Mouse (Mus musculus): ENCODE measurements around the gene Vps13c. TPM values are rescaled to one million over a fixed set of nuclear protein-coding genes. Genes with fewer than 3 reads are reported as not detected.

The Vps13c gene
- total and polyA plus RNA-seq, 3 experiments, result 10.8 to 25.7 (median 18.4) TPM

DNA sequence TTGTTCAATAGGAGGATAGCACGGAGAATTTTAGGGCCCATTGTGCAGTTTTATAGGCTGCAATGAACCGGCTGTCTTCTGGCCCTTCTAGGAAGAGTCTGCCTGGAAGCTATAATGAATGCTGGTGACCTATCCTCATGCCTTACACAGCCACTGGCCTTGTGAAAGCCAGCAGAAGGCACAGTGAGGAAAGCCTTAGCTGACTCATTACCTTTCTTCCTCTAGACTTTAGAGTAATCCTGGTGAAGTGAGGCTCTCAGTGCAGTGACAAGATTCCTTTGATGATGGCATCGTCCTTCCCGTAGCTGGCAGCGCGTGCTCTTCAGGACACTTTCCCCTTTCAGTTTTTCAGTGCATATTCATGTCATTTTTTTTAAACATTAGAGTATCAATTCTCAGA lies 27.2 kb downstream of the Vps13c start:
- in situ Hi-C loops (cut with MboI; ENCODE audit: low pct_ligation_motif_present, low pct_unique_long_range_greater_than_20kb, low sequenced_read_pairs), result no loop called here
- Histone ChIP-seq H3K4me1 (ENCODE audit: control insufficient read depth in 1 of 2, insufficient read depth in 2 of 2) (peaks cover 14 to 69% of the 10 kb centered on the region in 2 experiments), H3K9me3 (replicated peaks; ENCODE audit: low read length) (no peaks in the 10 kb centered on the region), H3K36me3 (replicated peaks in 1 of 2; ENCODE audit: control insufficient read depth in 1 of 2, insufficient read depth in 1 of 2, low read length in 1 of 2) (peaks cover under 1 to 21% of the 10 kb centered on the region in 2 experiments), H3K4me3 (replicated peaks in 1 of 3; ENCODE audit: low read depth in 2 of 3, low read length in 2 of 3, poor library complexity in 1 of 3) (no peak overlapping the region), H3K27ac (ENCODE audit: insufficient read depth, low read depth) (no peak overlapping the region), H3K9ac (ENCODE audit: insufficient read depth, low read depth) (no peak overlapping the region), H3K79me2 (replicated peaks; ENCODE audit: control insufficient read depth, extremely low read depth, insufficient read depth, poor library complexity, severe bottlenecking) (no peaks in the 10 kb centered on the region), H3K27me3 (replicated peaks) (no peaks in the 10 kb centered on the region), H3K4me2 (ENCODE audit: insufficient read depth, low read depth, poor library complexity, severe bottlenecking) (no peak overlapping the region)
- DNase-seq (ENCODE audit: extremely low read depth), result no peak
- TF ChIP-seq JUND (conservative IDR thresholded peaks at IDR 0.05; ENCODE audit: low read depth, low read length) (no peak), UBTF (IDR thresholded peaks at IDR 0.05; ENCODE audit: low read depth, low read length) (no peak), USF2 (conservative IDR thresholded peaks at IDR 0.05; ENCODE audit: low read depth, low read length) (no peak)
- dilution Hi-C loops (cut with MboI; ENCODE audit: extremely low pct_ligation_motif_present, extremely low pct_unique_long_range_greater_than_20kb, low sequenced_read_pairs), result no loop called here

DNA sequence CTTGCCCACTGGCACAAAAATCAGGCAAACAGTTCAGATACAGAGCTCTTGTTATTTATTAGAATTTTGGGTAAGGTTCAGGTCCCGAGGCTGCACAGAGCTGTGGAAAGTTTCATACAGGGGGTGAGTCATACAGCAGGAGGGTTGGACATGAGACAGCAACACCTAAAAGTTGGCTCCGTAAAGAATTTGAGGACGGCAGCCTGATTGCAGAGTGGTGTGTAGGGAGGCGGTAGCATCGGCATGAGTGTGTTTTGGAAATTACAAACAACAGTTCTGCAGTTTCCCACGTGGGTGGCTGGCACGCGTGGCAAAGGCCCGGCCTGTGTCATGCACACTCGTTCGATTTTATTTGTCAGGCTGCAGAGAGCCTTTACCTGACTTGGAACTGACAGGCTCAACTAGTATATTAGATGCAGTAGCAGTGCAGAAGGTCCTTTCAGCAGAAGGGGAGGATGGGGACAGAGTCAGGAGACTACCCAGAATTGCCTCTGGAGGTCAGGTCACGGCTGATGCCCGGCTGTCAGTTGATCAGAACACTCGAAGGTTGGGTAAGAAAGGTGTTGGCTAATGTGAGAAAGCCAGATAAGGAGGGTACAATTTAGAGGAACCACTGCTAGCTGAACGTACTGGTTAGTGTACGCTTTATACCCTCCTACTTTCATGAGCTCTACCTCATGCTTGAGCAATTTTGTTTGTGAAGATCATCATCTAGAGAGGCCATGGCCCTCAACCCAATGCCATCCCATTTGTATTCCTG lies 29.7 kb downstream of the Vps13c start:
- dilution Hi-C loops (cut with MboI; ENCODE audit: extremely low pct_ligation_motif_present, extremely low pct_unique_long_range_greater_than_20kb, low sequenced_read_pairs), result no loop called here
- in situ Hi-C loops (cut with MboI; ENCODE audit: low pct_ligation_motif_present, low pct_unique_long_range_greater_than_20kb, low sequenced_read_pairs), result no loop called here
- no peak overlapping the region for H3K9ac ChIP-seq (ENCODE audit: insufficient read depth, low read depth)
- H3K27ac ChIP-seq (ENCODE audit: insufficient read depth, low read depth), result no peak overlapping the region
- peaks cover 8 to 31% of the 10 kb centered on the region in 2 experiments for H3K36me3 ChIP-seq (replicated peaks in 1 of 2; ENCODE audit: control insufficient read depth in 1 of 2, insufficient read depth in 1 of 2, low read length in 1 of 2)
- no peaks in the 10 kb centered on the region for H3K79me2 ChIP-seq (replicated peaks; ENCODE audit: control insufficient read depth, extremely low read depth, insufficient read depth, poor library complexity, severe bottlenecking)
- no peak overlapping the region for H3K4me3 ChIP-seq (replicated peaks in 1 of 3; ENCODE audit: low read depth in 2 of 3, low read length in 2 of 3, poor library complexity in 1 of 3)
- H3K4me2 ChIP-seq (ENCODE audit: insufficient read depth, low read depth, poor library complexity, severe bottlenecking), result no peak overlapping the region
- TF ChIP-seq SMC3 (IDR thresholded peaks at IDR 0.05; ENCODE audit: low read depth, low read length) (no peak), ZC3H11A (IDR thresholded peaks at IDR 0.05; ENCODE audit: low read depth, low read length) (no peak), E2F4 (IDR thresholded peaks at IDR 0.05; ENCODE audit: insufficient replicate concordance, low read depth, low read length) (no peak), PAX5 (IDR thresholded peaks at IDR 0.05; ENCODE audit: low read length) (no peak), NRF1 (IDR thresholded peaks at IDR 0.05; ENCODE audit: low read depth, low read length) (no peak), NELFE (IDR thresholded peaks at IDR 0.05; ENCODE audit: low read depth, low read length) (no peak), ELF1 (IDR thresholded peaks at IDR 0.05; ENCODE audit: low read depth, low read length) (no peak), TCF12 (IDR thresholded peaks at IDR 0.05; ENCODE audit: low read depth, low read length) (no peak), RAD21 (IDR thresholded peaks at IDR 0.05; ENCODE audit: low read depth, low read length) (no peak), CTCF (conservative IDR thresholded peaks at IDR 0.05 in 1 of 2, IDR thresholded peaks at IDR 0.05 in 1 of 2; ENCODE audit: low read depth in 2 of 2, low read length in 2 of 2) (no peak), MAX (IDR thresholded peaks at IDR 0.05; ENCODE audit: low read length) (no peak)
- H3K9me3 ChIP-seq (replicated peaks; ENCODE audit: low read length), result no peaks in the 10 kb centered on the region
- no peak for DNase-seq (ENCODE audit: extremely low read depth)
- no peaks in the 10 kb centered on the region for H3K27me3 ChIP-seq (replicated peaks)
- peaks cover 14 to 65% of the 10 kb centered on the region in 2 experiments for H3K4me1 ChIP-seq (ENCODE audit: control insufficient read depth in 1 of 2, insufficient read depth in 2 of 2)
